Mouse (Mus musculus) left cerebral cortex, adult 8-10 months (tissue): ENCODE results near the gene Pknox2. TPM values are rescaled to one million over a fixed set of nuclear protein-coding genes. Genes with fewer than 3 reads are reported as not detected.

Experiments
- DNase-seq, 2 experiments: peaks; one replicate each; pipeline ENCODE4 v3.0.0; 2022; ENCODE audit warnings: low spot score in 2 of 2
- total RNA-seq, 4 experiments: library from RNA; stranded (reverse); gene quantifications; 2 replicates each; pipeline ENCODE4 v1.2.4; 2022

The Pknox2 gene
- total RNA-seq, 4 experiments from 2014 or later, result 74.9 to 86.8 (median 78.3) TPM

DNA sequence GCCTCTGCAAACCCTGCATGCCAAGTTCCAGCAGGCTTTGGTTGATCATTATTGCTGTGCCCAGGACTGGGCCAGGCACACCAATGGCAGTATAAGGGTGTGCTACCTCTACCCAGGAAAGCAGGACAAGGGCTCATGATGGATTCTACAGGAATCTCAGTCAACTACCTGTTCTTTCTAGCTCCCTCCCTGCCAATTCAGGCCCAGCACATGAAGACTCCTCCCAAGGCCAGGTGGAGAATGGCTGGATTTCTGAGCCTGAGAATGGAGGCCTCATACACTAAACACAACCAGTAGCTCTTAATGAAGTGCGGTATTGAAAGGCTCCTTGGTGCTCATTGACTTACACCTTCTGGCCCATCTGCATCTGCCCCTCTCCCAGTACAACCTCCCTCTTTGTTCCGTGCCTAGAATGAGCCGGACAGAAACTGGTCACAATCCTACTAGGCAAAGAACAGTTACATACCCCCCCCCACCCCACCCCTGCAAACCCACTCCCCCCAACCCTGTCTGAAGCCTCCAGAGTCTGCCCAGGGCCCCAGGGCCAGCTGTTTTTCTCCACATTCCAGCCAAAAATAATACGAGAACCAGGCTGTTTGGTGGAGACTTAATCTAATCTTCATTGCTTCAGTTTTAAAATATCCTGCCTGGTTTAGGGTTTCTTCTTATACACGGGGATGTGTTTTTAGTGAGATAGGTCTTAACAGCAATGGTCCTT lies 6.6 kb downstream of the Pknox2 start:
- DNase-seq, result no peak

DNA sequence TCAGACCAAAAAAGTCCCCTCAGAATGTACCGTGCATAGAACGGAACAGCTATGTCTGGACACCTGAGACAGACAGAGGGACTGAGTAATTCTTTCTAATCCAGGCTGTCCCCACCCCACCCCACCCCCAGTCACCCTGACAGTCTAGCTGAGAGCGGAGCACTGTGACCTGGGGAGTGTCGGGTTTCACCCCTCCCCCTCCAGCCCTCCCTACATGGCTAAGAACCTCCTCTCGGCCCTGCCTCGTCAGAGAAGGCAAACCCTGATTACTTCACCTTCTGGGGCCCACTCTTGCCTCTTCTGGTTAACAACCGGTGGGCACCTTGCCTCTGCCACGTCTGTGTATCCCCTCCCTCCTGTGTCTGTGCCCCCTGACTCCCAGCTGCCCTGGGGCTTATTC lies 7.7 kb downstream of the Pknox2 start:
- no peak for DNase-seq

DNA sequence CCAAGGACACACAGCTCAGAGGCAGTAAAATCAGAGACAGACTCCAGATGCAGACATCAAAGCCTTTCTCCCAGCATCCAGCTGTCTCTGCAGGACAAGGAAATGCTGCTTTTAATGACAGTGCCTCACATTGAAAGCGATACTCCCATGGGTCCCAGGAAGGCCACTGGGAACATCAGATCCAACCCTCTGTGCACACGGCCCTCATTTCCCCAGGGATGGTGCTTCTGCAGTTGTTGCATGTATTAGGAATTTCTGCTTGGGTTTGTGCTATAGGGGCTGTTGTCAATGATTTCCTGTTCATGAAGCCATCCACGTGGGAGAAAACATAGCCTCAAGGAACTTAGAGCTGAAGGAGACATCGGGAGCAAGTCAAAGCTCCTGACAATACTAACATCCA lies 8.3 kb downstream of the Pknox2 start:
- DNase-seq, result no peak

GRCm38 (mm10) chr9:37136340-37136739 lies 10.9 kb downstream of the Pknox2 start:
- no peak for DNase-seq

DNA sequence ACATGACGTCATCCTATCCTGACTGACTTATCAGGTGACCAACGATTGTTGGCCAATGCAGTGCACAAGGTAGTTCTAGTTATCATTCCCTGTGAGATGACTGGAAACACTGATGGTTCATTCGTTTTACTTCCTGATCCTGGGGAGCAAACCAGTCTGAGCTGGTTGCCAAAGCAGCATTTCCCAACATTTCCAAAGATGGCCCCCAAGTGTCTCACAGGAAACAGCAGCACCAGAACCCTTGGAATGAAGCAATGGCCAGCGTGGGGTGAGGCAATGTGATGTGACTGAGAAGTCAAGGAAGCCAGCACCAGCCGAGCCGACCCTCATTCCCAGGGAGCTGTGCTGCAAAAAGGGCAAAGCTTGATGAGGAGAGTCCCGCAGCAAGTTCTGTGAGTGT lies 13.7 kb downstream of the Pknox2 start:
- DNase-seq, result no peak

GRCm38 (mm10) chr9:37129046-37129445 lies 18.2 kb downstream of the Pknox2 start:
- no peak for DNase-seq

- no peak for DNase-seq
Observed at GRCm38 (mm10) chr9:37126197-37126596, 21.0 kb downstream of the Pknox2 start.

DNA sequence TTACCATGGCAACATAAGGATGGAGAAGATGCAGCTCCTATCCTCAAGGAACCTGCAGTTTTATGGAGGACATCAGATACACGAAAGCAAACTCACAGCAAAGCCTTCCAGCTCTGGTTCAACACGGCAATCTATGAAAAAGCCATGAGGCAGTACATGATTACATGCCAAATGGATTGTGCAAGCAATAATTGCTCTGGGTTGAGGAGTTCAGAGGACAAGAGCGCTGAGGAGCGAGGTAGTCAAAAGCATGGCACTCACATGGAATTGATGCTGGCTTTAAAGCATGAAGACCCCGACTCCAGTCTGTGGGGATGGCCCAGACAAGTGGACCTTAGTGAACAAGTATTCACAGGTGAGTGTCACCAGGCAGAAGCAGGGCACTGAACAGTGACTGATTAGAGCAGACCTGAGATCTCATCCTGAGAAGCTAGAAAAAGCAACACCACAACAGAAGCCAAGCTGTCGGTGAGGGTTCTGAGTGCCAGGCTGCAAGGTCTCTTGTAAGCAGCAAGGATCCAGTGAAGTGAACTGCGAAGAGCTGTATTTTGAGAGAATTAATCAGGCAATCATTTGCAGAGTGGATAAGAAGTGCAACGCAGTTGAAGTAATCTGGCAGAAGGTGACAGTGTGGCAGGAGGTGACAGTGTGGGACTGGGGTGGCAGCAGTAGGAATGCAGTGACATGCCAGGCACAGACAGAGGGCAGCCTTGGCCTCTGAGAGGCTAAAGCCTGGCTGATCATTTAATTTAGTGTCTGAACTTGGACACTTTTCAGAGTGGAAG lies 22.3 kb downstream of the Pknox2 start:
- DNase-seq, result no peak

GRCm38 (mm10) chr9:37123384-37123783 lies 23.8 kb downstream of the Pknox2 start:
- no peak for DNase-seq

GRCm38 (mm10) chr9:37122971-37123370 lies 24.2 kb downstream of the Pknox2 start:
- DNase-seq, result no peak

GRCm38 (mm10) chr9:37122381-37122780 lies 24.8 kb downstream of the Pknox2 start:
- DNase-seq, result no peak

- no peak for DNase-seq
Observed at GRCm38 (mm10) chr9:37121761-37122331, 25.4 kb downstream of the Pknox2 start.

DNA sequence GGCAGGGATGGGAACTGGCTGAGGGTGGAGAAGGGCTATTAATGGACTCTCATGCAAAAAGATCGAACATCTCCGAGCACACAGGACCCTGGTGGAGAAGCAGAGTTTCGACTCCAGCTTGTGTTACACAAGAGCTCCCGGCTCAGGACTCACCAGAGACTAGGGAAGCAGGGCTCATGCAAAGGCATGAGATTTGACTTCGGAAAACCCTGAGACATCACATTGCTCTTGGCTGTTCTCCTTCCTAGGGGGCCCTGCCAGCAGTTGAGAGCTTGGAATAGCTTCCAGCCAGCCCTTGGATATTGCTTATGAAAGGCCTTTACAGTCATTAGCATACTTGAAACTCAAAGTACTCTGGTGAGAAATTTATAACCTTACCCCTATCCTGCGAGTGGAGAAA lies 26.4 kb downstream of the Pknox2 start:
- no peak for DNase-seq

DNA sequence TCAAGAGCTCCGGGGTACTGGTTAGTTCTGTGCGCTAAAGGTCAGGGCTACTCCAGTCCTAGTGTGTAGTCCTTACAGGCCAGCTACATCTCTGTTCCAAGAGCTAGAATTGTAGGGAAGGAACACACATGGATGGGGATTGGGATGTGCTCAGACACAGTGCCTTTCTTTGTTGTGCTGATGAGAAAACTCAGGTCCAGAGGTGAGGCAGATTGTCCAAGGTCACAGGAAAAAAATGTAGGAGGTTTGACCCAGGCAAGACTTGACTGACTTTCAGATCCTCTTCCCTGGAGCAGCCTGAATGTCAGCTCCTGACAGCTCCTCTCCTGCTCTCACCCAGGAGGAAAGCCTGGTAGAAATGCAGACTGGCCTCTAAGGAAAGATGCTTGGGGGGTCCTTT lies 29.7 kb downstream of the Pknox2 start:
- DNase-seq, result no peak

GRCm38 (mm10) chr9:37116632-37117413 lies 30.4 kb downstream of the Pknox2 start:
- DNase-seq, result no peak

- DNase-seq, result no peak
Observed at GRCm38 (mm10) chr9:37115820-37116219, 31.4 kb downstream of the Pknox2 start.

DNA sequence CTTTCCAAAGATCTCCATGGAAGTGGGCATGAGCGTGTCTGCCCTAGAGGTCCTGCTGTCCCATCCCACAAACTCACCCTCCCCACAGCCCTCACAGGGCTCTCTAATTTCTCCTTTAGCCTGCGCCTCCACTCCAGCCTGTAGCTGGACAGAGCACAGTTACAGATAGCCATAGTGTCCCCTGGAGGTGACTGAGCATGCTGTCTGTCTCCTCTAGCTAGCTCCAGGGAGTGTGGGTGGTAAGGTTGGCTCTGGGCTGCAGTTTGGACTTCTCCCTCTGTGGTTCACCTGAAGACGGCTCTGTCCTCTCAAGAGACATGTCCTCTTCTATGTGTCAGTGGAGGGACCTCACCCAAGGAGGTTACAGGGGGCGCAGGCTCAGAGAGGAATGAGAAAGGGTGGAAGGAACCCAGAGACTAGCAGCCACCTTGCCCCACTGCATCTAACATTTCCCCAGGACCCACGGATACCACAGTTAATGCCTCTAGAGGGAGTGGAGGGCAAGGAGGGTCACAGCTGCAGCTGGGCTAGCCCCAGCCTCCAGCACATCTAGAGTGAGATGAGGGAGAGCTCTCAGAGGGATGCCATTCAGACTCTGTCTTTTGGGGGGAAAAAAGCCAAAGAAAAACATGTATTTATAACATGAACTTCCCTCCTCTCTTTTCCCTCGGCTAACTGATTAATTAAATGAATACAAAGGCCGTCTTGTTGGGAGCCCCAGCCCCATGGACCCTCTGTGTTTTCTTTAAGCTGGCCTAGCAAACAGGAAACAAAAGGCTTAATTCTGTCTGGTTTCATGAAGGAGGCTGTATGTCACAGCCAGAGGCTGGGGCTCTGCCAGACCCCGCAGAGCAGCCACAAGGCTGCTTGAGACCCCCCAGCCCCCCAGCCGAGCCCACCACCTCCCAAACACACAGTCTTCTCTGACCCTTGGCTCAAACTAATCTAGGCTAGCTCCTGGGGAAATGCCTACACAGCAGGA lies 32.6 kb downstream of the Pknox2 start:
- no peak for DNase-seq

DNA sequence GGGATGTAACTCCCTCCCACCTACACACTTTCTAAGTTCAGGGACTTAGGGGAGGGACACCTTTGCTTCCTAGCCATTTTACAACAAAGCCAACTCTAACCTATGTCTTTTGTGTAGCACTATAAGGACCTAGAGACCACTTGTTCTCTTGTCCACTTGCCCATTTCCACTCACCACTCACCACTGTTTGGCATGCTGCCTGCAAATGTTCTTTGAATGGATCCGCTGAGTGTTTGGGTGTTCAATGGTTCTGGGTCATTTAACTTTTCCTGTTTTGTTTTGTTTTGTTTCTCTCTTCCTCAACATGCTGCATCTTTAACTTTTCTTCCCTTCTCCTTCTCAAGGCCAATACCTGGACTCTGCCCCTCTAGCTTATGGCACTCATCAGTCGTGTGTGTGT lies 39.7 kb downstream of the Pknox2 start:
- DNase-seq, result no peak

GRCm38 (mm10) chr9:37106808-37107207 lies 40.4 kb downstream of the Pknox2 start:
- no peak for DNase-seq

DNA sequence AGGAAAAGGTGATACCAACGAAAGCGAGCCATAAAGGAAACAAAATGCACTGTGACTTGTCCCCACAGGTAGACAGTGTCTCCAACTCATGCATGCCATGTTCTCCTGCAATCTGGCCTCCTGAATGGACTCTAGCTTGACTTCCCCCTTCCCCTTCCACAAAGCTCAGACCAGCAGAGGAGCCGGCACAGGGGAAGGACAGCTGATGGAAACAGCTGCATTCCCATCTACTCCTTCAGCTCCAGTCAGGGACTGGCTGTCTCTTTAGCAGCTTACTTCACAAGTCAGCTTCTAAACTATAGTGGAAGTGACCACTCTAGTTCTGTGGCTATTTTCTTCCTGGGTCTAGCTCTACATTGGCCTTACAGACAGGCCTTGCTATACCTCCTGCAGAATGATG lies 43.0 kb downstream of the Pknox2 start:
- no peak for DNase-seq

GRCm38 (mm10) chr9:37103778-37104177 lies 43.4 kb downstream of the Pknox2 start:
- no peak for DNase-seq
